Mouse (Mus musculus): ENCODE measurements around the gene Adam6a. TPM values are rescaled to one million over a fixed set of nuclear protein-coding genes. Genes with fewer than 3 reads are reported as not detected.
"Not testable (repeated sequence)": the region's sequence is repeated elsewhere in the genome, so short reads cannot be mapped to it uniquely, and the experiment has no call there.

Adam6a gene
- total RNA-seq (2022), result not detected

DNA sequence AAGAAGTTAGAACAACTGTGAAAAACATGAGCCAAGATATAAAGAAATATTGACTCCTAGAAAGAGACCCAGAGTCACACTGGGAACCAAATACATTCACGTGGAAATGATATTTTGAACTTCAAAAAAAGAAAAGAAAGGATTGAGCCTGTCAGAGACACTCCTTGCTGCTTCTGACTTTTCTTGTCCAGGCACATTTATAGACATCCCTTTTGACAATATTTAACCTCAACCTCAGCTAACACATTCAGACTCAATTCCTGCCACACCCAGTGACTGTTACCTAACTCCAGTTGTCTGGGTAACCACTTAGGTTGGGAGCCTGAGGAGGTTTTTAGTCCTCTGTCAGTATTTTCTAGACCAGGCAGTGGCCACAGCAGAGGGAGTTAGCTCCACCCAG lies at the start of gene Adam6a:
Gene Adam6a (plus strand): TSS at position 301 of the 400 bp plus-strand sequence.
- not testable (repeated sequence) for DNase-seq

DNA sequence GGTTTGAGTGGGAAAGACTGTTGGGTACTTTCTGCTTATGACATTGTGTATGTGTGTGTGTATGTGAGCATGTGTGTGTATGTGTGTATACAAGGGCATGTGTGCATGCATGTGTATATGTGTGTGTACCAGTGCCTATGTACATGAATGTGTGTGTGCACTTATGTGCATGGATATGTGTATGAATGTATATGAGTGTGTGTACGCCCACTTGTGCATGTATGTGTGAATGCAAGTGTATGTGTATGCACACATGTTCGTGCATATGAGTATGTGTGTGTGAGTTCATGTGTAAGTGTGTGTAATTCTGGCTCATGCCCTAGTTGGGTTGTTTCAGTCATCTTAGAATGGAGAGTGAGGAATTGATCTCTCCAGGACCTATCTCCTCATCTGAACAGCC lies 17.8 kb upstream of the Adam6a start:
- DNase-seq, result no peak

DNA sequence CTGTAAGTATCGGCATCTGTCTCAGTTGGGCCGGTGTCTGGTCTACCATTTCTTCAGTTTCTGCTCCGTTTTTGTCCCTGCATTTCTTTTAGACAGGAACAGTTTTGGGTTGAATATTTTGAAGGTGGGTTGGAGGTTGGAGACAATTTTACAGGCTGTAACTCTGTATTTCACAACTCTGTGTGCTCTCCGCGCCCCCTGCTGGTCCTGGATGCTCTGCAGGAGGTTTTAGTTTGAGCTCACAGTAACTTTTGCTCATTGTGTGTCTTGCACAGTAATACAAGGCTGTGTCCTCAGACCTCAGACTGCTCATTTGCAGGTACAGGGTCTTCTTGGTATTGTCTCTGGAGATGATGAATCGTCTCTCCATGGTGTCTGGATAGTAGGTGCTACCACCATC lies 34.5 kb downstream of the Adam6a start:
- peak; percentile 2 for DNase-seq

DNA sequence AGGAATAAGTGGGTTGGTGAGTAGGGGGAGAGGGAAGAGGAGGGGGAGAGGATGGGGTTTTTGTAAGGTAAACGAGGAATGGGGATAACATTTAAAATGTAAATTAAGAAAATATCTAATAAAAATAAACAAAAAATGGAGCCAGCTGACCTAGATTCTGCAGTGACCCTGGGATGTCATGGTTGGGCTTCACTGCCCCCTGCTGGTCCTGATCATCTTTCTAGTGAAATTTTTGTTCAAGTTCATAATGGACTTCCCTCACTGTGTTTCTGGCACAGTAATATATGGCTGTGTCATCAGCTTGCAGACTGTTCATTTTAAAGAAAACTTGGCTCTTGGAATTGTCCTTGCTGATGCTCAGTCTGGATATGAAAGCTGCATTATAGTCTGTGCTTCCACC lies 44.3 kb downstream of the Adam6a start:
- peak; percentile 3 for DNase-seq

Other genes with a start within 250 kb of the Adam6a start
- gene Adam6b, start 54.4 kb upstream of the Adam6a start, total RNA-seq (2022), result under 1 TPM in 1 of 4 experiments, not detected in 3; 0.11 TPM

Data from adrenal gland, adult 8-10 months (tissue).